Mouse (Mus musculus): ENCODE measurements around the gene Kcna1. TPM values are rescaled to one million over a fixed set of nuclear protein-coding genes. Genes with fewer than 3 reads are reported as not detected.

Gene Kcna1
- total RNA-seq, 4 experiments from 2014 or later = 118 to 123 (median 121) TPM

GRCm38 (mm10) chr6:126599201-126599995, 46.8 kb downstream of the Kcna1 start:
- DNase-seq (ENCODE audit: low spot score in 2 of 2) = peak in 1 of 2 experiments; percentile 43

GRCm38 (mm10) chr6:126597741-126598140, 48.4 kb downstream of the Kcna1 start:
- DNase-seq (ENCODE audit: low spot score in 2 of 2) = no peak

- DNase-seq (ENCODE audit: low spot score in 2 of 2) = peak in 1 of 2 experiments; percentile 37
These were observed 50.2 kb downstream of the Kcna1 start for GRCm38 (mm10) chr6:126595805-126596629.

- no peak for DNase-seq (ENCODE audit: low spot score in 2 of 2)
These were observed 51.1 kb downstream of the Kcna1 start for GRCm38 (mm10) chr6:126595130-126595529.

GRCm38 (mm10) chr6:126594365-126594764, 51.8 kb downstream of the Kcna1 start:
- no peak for DNase-seq (ENCODE audit: low spot score in 2 of 2)

- no peak for DNase-seq (ENCODE audit: low spot score in 2 of 2)
These were observed 52.8 kb downstream of the Kcna1 start for GRCm38 (mm10) chr6:126593336-126593735.

Other genes with a start within 250 kb of the Kcna1 start
- gene Kcna5, start 111.0 kb downstream of the Kcna1 start, total RNA-seq (2022) = 1 to 10 TPM; 1.1 to 2.8 (median 1.7) TPM
- gene Kcna6, start 94.3 kb upstream of the Kcna1 start, total RNA-seq (2022) = 10 to 100 TPM; 45.8 to 60.4 (median 52.2) TPM
- gene Ndufa9, start 202.8 kb upstream of the Kcna1 start, total RNA-seq (2022) = 100 to 1,000 TPM; 145 to 166 (median 152) TPM
- under 1 TPM; 0.11 to 0.29 (median 0.26) TPM for gene Akap3, start 206.7 kb upstream of the Kcna1 start, total RNA-seq (2022)